Mouse (Mus musculus): Measurements from ENCODE around the gene Borcs7. TPM values are rescaled to one million over a fixed set of nuclear protein-coding genes. Genes with fewer than 3 reads are reported as not detected.
"Not testable (repeated sequence)": the region's sequence is repeated elsewhere in the genome, so short reads cannot be mapped to it uniquely, and the experiment has no call there.

Borcs7 gene
- total RNA-seq, 2 experiments from 2014 or later: 0.85 TPM; not detected in 1

DNA sequence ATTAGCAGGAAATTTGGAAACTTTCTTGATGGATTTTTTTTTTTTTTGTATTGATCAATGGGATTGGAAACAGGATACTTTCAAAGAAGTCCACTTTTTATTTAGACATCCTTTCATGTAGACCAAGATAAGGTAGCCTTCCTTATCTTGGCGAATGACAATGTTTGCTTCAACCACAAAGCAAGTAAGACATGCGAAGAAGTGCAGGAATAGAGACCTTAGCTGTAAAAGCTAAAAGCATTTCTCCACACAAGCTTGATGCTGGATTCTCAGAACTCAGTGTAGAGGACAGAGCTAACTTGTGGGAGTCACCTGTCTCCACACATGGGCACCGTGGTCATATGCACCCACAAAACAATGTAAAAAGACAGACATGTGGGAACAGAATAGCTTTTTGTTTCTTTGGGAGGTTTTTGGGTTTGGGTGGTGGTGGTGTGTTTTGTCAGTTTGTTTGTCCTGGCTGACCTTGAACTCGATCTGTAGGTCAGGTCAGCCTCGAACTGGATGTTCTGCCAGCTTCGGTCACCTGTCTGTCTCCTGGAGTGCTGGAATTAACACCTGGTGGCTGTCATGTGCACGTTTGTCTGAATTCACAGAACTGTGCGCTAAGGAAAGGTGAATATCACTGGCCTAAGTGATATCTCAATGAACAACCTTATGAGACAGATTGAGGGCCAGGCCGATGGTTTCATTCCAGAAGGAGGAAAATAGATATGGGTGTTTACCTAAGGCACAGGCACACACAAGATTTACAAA is 17.0 kb downstream of the Borcs7 start:
- no peak for ATAC-seq (replicated peaks; ENCODE audit: low FRiP score, poor library complexity, severe bottlenecking)

DNA sequence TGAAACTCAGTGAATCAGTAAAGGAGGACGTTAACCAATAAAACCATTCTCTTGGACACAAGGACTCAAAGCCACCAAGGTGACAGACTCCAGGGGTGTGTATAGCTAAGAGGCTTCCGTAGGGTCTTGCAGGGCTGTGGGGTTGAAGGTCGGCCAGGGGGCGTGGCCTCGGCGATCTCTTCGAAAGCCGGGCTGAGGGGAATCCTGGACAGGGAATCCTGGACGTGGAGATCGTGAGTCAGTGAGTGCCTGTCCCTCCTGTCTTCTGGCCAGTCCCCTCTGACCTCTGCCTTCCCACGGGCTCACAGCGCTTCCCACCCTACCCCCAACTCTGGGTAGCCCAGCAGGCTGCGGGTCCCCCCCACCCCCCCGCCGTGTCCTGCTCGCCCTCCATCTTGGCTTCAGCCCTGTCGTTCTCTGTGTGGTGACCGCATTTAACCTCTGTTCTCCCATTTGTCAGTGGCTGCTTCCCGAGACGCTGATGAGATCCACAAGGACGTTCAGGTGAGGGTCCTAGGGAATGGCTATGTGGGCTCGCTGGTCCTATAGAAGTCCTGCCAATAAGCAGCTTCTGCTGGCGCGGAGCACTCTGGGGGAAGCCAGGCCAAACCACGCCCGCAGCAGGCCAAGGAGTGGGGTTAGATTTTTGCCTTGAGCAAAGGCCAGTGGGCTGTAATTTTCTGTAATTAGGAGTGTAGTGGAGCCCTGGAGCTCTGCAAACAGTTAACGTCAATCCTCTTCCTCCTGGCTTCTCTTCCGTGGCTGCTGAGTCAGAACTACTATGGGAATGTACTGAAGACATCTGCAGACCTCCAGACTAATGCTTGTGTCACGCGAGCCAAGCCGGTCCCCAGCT is 17.8 kb downstream of the Borcs7 start, which contains the start of gene As3mt:
Gene As3mt (plus strand): TSS at position 163 of the 856 bp plus-strand sequence.
- no peak for ATAC-seq (replicated peaks; ENCODE audit: low FRiP score, poor library complexity, severe bottlenecking)

DNA sequence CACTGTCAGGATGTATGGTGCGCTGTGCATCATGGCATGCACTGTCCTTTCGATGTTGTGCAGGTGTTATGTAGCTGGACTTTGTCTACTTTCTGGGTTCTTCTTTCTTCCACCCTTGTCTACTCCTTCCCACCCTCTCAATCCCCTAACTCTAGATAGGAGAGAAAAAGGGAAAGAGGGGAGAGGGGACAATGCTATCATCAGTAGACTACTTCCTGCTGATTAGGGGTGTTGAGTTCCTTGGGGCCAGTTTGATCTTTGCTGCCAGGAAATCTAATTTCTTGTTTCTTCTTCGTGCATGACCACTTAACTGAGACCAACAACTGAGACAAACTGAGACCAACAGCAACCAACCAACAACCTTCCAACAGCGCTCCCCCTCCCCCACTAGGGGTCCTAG is 20.9 kb downstream of the Borcs7 start:
- no peak for ATAC-seq (replicated peaks; ENCODE audit: low FRiP score, poor library complexity, severe bottlenecking)

DNA sequence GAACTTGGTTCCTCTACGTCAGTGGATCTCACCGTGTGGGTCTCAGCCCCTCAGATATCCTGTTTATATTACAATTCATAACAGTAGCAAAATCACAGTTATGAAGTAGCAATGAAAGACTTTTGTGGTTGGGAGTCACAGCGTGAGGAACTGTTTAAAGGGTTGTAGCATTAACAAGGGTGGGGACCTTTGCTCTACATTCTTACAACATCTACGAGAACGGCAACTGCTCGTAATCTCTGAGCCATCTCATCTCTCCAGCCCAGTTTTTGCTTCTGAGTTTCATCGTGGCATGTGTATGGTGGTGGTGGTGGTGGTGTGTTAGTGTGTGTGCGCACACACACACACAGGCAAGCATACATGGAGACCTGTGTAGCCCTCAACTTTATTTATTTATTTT is 24.5 kb downstream of the Borcs7 start:
- ATAC-seq (replicated peaks; ENCODE audit: low FRiP score, poor library complexity, severe bottlenecking): no peak

DNA sequence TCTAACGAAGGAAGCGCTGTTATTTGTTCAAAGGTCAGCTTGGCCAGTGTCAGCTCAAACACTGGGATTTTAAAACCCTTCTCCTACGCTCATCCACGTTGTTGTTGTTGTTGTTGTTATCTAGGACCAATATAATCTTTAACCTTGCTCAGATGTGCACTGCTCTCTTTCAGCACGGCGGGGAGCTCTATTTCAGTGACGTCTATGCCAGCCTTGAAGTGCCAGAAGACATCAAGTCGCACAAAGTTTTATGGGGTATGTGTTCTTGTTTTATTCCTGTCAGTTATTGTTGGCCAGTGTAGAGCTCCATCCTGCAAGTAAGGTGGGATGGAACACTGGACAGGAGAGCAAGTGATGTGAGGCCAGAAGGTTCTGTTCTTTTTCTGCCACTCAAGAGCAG is 25.3 kb downstream of the Borcs7 start:
- no peak for ATAC-seq (replicated peaks; ENCODE audit: low FRiP score, poor library complexity, severe bottlenecking)

DNA sequence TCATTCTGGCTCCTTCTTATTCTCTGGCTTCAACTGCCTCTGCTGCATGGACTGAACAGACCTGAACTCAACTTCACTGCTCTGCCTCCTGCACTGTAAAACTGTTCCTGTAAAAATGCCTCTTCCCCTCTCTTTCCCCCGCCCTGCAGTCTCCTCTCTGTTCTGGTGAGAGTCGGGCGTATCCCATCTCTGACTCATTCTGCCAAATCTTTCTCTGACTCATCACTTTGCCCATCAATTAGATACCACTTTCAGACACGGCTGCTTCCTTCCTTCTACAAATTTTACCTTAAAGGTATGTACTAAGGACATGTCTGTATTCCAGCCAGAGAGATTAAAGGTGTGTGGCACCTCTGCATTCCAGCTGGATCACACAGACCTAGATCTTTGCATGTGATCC is 28.4 kb downstream of the Borcs7 start:
- ATAC-seq (replicated peaks; ENCODE audit: low FRiP score, poor library complexity, severe bottlenecking): no peak

DNA sequence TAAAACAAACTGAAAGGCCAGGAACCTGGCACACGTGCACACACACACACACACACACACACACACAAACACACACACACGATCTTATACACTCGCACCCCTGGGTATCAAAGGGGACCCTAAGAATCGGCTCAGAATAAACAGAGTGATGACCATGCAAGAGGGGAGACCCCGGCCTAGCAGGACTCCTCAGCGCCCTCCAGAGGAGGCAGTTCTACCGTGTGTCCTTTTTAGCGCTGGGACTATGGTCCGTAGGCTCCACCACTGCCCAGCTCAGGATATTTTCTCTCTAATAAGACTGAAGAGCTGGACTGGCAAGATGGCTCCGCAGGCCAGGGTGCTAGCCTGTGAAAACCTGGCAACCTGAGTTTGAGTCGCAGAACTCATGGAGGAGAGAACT is 34.7 kb downstream of the Borcs7 start:
- no peak for ATAC-seq (replicated peaks; ENCODE audit: low FRiP score, poor library complexity, severe bottlenecking)

DNA sequence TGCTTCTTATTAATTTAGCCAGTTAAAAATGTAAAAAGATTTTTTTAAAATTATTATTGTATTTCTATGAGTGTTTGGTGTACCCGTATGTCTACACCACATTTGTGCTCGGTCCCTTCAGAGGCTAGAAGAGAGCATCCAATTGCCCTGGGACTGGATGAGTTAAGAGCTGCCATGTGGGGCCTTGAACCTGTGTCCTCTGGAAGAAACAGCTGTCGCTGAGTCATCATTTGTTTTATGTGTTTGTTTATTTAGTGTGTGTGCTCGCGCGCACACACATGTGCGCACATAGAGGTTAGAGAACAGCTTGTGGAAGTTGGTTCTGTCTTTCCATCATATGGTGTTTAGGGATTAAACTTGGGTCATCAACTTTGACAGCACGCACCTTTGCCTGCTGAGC is 36.4 kb downstream of the Borcs7 start:
- ATAC-seq (replicated peaks; ENCODE audit: low FRiP score, poor library complexity, severe bottlenecking): no peak

DNA sequence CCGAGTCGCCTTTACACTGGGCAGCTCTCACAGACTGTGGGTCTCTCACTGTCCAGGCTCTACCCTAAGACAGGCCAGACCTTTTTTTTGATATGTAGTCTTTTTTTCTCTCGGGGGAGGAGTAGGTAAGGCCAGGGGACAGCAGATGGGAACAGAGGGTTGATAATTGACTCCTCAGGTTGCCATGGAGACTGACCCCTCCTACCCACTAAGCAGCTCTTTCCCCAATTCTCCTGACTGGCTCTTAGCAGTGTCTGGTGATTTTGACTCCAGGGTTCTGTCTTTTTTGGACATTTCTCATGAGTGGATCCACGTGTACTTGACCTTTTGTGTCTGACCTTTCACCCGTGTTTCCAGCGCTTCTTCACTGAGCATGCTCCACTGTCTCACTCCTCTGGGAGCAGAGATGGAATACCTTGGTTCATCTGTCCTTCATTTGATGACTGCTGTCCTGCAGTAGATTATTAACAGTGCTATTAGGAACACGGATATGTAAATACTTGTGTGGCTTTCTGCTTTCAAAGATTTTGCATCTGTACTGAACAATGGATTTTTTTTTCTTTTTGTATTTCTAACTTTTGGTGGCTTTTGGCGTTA is 37.5 kb downstream of the Borcs7 start:
- no peak for ATAC-seq (replicated peaks; ENCODE audit: low FRiP score, poor library complexity, severe bottlenecking)

DNA sequence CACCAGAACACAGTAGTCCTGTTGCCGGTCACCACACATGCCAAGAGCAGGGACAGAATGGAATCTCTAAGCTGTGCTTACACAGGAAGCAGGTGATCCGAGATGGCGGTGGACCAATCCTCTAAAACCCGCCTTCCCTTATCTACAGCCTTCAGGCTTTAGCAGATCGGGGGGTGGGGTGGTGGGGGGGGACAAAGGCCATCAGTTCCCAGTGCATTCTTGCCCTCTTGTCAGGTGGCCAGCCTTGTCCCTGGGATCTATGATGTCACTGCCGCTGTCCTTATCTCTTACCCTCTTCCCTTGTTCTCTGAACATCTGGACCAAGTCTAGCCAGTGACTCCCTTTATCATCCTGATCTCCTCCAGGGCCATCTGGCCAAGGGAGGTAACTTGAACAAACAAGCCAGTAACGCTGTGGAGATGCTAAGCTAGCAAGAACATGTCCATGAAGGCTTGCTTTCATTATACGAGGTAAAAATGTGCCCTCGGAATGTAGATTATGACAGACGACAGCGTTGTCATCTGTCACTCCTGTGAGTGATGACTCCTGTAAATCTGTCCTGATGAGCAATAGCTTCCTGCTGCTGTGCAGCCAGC is 38.3 kb downstream of the Borcs7 start:
- ATAC-seq (replicated peaks; ENCODE audit: low FRiP score, poor library complexity, severe bottlenecking): no peak

DNA sequence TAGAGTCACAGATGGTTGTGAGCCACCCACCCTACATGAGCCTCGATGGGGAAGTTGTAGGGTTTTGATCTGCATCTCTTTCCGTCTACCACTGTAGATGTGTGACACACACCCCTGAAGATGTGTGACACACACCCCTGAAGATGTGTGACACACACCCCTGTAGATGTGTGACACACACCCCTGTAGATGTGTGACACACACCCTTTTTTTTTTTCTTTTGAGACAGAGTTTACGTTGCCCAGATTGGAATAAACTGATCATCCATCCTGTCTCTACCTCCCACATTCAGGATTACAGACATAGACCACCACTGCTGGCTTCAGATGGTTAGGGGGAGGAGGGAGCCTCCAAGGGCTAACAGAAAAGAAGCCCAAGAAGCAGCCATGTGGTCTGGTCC is 39.2 kb downstream of the Borcs7 start:
- ATAC-seq (replicated peaks; ENCODE audit: low FRiP score, poor library complexity, severe bottlenecking): no peak

DNA sequence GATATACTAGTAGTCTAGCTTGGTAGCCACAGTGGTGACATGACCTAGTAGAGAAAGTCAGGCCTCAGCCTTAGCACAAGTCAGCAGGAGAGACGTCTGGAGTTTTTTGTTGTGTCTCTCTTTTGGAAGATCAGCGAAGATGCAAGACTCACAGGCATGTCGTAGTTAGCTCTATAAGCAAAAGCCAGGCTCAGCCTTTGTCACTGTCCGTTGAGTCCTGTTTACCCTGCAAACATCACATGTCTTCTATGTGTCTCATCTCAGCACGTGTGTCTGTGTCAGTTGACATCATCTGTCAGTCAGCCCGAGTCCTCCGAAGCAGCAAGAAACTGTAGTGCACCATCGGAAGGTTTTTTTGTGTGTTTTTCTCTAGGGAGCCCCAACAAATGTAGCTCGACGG is 41.6 kb downstream of the Borcs7 start:
- ATAC-seq (replicated peaks; ENCODE audit: low FRiP score, poor library complexity, severe bottlenecking): no peak

DNA sequence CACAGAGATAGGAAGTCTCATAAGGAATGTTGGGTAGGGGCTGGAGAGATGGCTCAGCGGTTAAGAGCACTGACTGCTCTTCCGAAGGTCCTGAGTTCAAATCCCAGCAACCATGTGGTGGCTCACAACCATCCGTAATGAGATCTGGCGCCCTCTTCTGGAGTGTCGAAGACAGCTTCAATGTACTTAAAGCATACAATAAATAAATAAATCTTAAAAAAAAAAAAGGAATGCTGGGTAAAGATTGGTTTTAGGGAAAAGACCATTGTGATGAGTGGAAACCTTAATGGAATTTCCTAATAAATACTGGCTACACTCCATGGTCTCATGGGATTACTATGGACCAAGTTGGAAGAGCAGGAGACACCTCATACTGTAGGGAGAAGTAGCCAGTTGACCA is 43.0 kb downstream of the Borcs7 start:
- ATAC-seq (replicated peaks; ENCODE audit: low FRiP score, poor library complexity, severe bottlenecking): not testable (repeated sequence)

DNA sequence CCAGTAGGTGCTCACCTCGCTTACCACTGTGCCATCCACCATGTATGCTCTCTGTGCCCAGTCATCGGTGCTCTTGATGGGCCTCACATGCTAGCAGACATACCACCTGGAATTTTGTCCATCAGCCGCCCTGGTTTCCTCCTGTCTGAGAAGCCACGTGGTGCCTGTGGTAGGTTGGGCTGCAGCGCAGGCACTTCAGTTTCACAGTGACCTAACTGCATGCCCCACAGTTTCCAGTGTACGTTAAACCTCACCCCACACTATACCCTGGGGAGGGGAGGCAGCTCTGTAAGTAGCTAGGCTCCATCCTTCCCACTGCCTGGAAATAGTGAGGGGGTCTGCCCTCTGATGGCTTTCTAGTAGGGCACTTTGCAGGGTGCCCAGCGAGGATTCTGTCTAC is 43.9 kb downstream of the Borcs7 start:
- no peak for ATAC-seq (replicated peaks; ENCODE audit: low FRiP score, poor library complexity, severe bottlenecking)

DNA sequence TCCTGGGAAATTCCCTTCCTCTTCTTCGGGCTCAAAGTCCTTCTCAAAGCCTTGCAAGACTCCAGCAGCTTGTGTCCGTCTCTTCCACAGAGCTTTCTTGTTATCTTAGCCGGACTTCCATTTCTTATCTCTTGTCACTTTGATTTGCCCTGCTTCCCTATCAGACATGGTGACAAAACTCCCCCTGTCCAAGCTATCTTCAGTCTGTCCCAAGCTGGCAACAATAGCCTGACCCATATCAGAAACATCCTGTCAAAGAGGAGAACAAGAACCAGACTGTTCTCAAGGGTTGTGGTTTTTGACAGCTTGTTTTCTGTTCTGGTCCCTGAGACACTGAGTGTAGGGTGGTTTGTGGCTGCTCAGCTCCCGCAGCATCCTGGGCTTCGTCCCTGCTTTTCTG is 45.5 kb downstream of the Borcs7 start:
- no peak for ATAC-seq (replicated peaks; ENCODE audit: low FRiP score, poor library complexity, severe bottlenecking)

DNA sequence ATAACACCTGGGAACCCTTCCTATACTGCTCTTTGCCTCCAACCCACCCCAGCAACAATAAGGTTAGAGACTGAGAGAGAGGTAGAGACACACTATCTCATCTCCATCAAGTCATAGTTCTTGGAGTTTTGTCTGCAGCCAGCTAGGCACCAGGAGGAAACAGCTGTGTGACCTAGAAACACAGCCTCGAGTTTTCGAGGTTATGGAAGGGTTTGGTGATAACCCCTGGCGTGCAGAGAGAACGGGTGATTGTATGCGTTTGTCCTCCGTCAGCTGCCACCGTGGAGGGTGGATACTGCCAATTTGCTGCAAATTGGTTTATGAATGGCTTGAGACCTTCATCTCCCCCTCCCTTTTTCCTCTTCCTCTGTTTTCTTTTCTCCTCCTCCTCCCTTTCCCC is 47.4 kb downstream of the Borcs7 start:
- no peak for ATAC-seq (replicated peaks; ENCODE audit: low FRiP score, poor library complexity, severe bottlenecking)

DNA sequence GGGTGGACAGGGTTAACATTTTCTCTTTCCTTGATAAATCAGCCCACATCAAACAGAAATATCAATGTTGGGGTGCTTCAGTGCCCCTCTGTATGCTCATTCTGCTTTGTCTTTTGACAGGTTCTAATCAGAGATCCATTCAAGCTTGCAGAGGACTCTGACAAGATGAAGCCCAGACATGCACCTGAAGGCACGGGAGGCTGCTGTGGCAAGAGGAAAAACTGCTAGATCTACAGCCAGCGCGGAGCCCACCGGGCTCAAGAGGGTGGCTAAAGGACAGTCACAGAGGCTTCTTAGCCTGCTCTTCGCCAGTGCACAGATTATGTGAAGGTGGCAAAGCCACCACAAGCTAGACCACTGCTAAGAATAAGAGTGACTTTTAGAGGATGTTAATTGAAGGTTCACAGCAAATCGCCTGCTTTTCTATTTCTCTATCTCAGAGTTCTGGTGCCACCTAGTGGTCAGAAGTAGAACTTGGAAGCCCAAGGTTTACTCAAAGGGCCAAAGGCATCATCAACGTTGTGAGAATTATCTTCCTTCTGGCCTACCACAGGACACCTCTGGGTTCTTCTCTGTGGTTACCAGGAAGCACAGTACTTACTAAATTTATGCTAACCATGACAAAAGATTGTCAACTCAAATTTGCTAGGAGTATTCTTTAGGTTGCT is 50.8 kb downstream of the Borcs7 start:
- peak; percentile 71 for ATAC-seq (replicated peaks; ENCODE audit: low FRiP score, poor library complexity, severe bottlenecking)

DNA sequence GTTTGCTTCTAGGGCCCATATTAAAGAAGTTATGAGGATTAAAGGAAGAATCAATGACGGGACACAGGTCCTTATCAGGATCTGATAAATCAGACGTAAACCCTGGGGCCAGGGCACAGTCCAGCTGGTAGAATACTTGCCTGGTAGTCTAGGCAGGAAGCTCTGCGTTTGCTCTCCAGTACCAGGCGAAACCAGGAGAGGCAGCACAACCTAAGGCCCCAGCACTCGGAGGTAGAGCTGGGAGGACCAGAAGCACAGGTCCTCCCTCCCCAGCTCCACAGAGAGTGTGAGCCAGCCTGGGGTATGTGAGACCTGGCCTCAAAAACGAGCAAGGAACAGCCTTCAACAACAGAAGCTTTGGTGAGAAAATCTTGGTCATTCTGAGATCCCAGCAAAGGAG is 51.9 kb downstream of the Borcs7 start:
- no peak for ATAC-seq (replicated peaks; ENCODE audit: low FRiP score, poor library complexity, severe bottlenecking)

DNA sequence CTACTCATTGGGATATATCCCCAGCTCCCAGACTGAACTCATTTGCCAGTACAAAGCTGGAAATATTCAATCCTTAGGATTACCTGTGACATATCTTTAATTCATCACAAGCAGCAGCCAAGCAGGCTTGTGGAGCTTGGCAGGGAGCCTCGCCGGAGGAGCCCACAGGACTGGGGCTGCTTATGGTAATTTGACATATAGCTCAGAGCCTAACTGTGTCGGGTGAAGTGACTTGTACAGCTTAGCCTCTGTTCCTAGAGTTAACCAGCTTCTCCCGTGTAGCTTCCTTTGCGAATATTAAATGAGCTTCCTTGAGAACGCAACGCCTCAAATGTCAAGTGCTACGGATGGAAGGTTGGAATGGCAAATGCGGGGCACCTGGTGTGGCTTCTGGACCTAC is 55.0 kb downstream of the Borcs7 start:
- no peak for ATAC-seq (replicated peaks; ENCODE audit: low FRiP score, poor library complexity, severe bottlenecking)

DNA sequence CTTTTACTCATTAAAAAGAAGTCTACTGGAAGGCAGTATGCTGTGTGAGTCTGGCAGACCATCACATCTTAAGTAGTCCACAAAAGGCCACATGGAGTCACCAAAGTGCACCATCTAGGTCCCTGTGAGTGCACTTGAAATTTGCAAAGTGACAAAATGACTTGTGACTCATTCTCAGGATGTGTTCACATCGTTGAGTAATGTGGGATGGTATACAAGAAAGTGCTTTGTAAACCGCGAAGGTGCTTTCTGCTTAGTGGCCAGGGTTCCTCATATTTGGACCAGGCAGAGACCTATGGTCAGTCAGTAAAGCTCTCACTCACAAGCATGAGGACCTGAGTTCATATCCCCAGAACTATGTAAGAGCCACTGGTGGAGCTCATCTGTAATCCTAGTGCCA is 58.1 kb downstream of the Borcs7 start:
- ATAC-seq (replicated peaks; ENCODE audit: low FRiP score, poor library complexity, severe bottlenecking): no peak

All from erythroblast, adult 5-6 weeks (primary cell).